Mouse (Mus musculus): ENCODE measurements at regions not wholly inside any gene's neighbourhood (a gene's known extent, or its start where the extent isn't known, plus 50 kb on each side); places are given as distances from the start of the nearest gene placed in this dataset.

GRCm38 (mm10) chr12:107362120-107362519, 126.3 kb upstream of the 3110018I06Rik start:
- Histone ChIP-seq H3K27me3 (ENCODE audit: control insufficient read depth, insufficient read depth, low read length) (no peaks in the 10 kb centered on the region), H3K9me3 (ENCODE audit: control insufficient read depth, low read length) (no peaks in the 10 kb centered on the region)

GRCm38 (mm10) chr12:107372254-107372653, 116.2 kb upstream of the 3110018I06Rik start:
- no peak overlapping the region for H3K4me2 ChIP-seq (ENCODE audit: low read depth, severe bottlenecking)
- H3K9ac ChIP-seq (ENCODE audit: low read length) = no peak overlapping the region
- no peak overlapping the region for H3K27ac ChIP-seq (replicated peaks; ENCODE audit: low read depth, low read length)
- ATAC-seq (ENCODE audit: insufficient number of reproducible peaks, low FRiP score, low TSS enrichment, low read depth) = no peak
- H3K36me3 ChIP-seq (ENCODE audit: control insufficient read depth, insufficient read depth, low read length) = no peaks in the 10 kb centered on the region
- no peak for DNase-seq (ENCODE audit: low spot score)
- WGBS = 88% methylated on average over 7 of the region's 7 CpGs
- H3K4me1 ChIP-seq (ENCODE audit: control insufficient read depth, insufficient read depth, low read length) = no peaks in the 10 kb centered on the region
- H3K27me3 ChIP-seq (ENCODE audit: control insufficient read depth, insufficient read depth, low read length) = no peaks in the 10 kb centered on the region
- no peak overlapping the region for H3K4me3 ChIP-seq (ENCODE audit: low read depth, low read length)
- H3K9me3 ChIP-seq (ENCODE audit: control insufficient read depth, low read length) = no peaks in the 10 kb centered on the region

More at GRCm38 (mm10) chr12:107362120-107362519, 126.3 kb upstream of the 3110018I06Rik start:
- Histone ChIP-seq H3K4me1 (ENCODE audit: control insufficient read depth, insufficient read depth, low read length) (no peaks in the 10 kb centered on the region), H3K9ac (ENCODE audit: low read length) (no peak overlapping the region), H3K4me3 (ENCODE audit: low read depth, low read length) (no peak overlapping the region), H3K36me3 (ENCODE audit: control insufficient read depth, insufficient read depth, low read length) (no peaks in the 10 kb centered on the region), H3K4me2 (ENCODE audit: low read depth, severe bottlenecking) (no peak overlapping the region), H3K27ac (replicated peaks; ENCODE audit: low read depth, low read length) (no peak overlapping the region)
- 91% methylated on average over 10 of the region's 10 CpGs for WGBS
- DNase-seq (ENCODE audit: low spot score) (no peak), ATAC-seq (ENCODE audit: insufficient number of reproducible peaks, low FRiP score, low TSS enrichment, low read depth) (no peak)

GRCm38 (mm10) chr12:107392050-107392795, 96.2 kb upstream of the 3110018I06Rik start:
- Histone ChIP-seq H3K27me3 (ENCODE audit: control insufficient read depth, insufficient read depth, low read length) (no peaks in the 10 kb centered on the region), H3K4me3 (ENCODE audit: low read depth, low read length) (no peak overlapping the region), H3K36me3 (ENCODE audit: control insufficient read depth, insufficient read depth, low read length) (no peaks in the 10 kb centered on the region), H3K4me2 (ENCODE audit: low read depth, severe bottlenecking) (no peak overlapping the region), H3K9ac (ENCODE audit: low read length) (no peak overlapping the region), H3K9me3 (ENCODE audit: control insufficient read depth, low read length) (no peaks in the 10 kb centered on the region), H3K27ac (replicated peaks; ENCODE audit: low read depth, low read length) (no peak overlapping the region), H3K4me1 (ENCODE audit: control insufficient read depth, insufficient read depth, low read length) (no peaks in the 10 kb centered on the region)
- ATAC-seq (ENCODE audit: insufficient number of reproducible peaks, low FRiP score, low TSS enrichment, low read depth) = no peak
- 49% methylated on average over 14 of the region's 14 CpGs for WGBS
- no peak for DNase-seq (ENCODE audit: low spot score)

- WGBS = 52% methylated on average over 1 of the region's 1 CpGs
- Histone ChIP-seq H3K9me3 (ENCODE audit: control insufficient read depth, low read length) (no peaks in the 10 kb centered on the region), H3K4me3 (ENCODE audit: low read depth, low read length) (no peak overlapping the region), H3K9ac (ENCODE audit: low read length) (no peak overlapping the region), H3K4me2 (ENCODE audit: low read depth, severe bottlenecking) (no peak overlapping the region), H3K27ac (replicated peaks; ENCODE audit: low read depth, low read length) (no peak overlapping the region), H3K27me3 (ENCODE audit: control insufficient read depth, insufficient read depth, low read length) (no peaks in the 10 kb centered on the region), H3K4me1 (ENCODE audit: control insufficient read depth, insufficient read depth, low read length) (no peaks in the 10 kb centered on the region), H3K36me3 (ENCODE audit: control insufficient read depth, insufficient read depth, low read length) (no peaks in the 10 kb centered on the region)
- ATAC-seq (ENCODE audit: insufficient number of reproducible peaks, low FRiP score, low TSS enrichment, low read depth) (no peak), DNase-seq (ENCODE audit: low spot score) (no peak)
These were observed 94.0 kb upstream of the 3110018I06Rik start for GRCm38 (mm10) chr12:107394467-107394866.

- Histone ChIP-seq H3K27ac (replicated peaks; ENCODE audit: low read depth, low read length) (no peak overlapping the region), H3K9ac (ENCODE audit: low read length) (no peak overlapping the region), H3K4me3 (ENCODE audit: low read depth, low read length) (no peak overlapping the region), H3K4me1 (ENCODE audit: control insufficient read depth, insufficient read depth, low read length) (no peaks in the 10 kb centered on the region), H3K4me2 (ENCODE audit: low read depth, severe bottlenecking) (no peak overlapping the region), H3K36me3 (ENCODE audit: control insufficient read depth, insufficient read depth, low read length) (no peaks in the 10 kb centered on the region), H3K9me3 (ENCODE audit: control insufficient read depth, low read length) (no peaks in the 10 kb centered on the region), H3K27me3 (ENCODE audit: control insufficient read depth, insufficient read depth, low read length) (no peaks in the 10 kb centered on the region)
- no peak for DNase-seq (ENCODE audit: low spot score)
- 91% methylated on average over 10 of the region's 10 CpGs for WGBS
- no peak for ATAC-seq (ENCODE audit: insufficient number of reproducible peaks, low FRiP score, low TSS enrichment, low read depth)
These were observed 83.6 kb upstream of the 3110018I06Rik start for GRCm38 (mm10) chr12:107404821-107405220.

- Histone ChIP-seq H3K4me2 (ENCODE audit: low read depth, severe bottlenecking) (no peak overlapping the region), H3K27ac (replicated peaks; ENCODE audit: low read depth, low read length) (no peak overlapping the region), H3K36me3 (ENCODE audit: control insufficient read depth, insufficient read depth, low read length) (no peaks in the 10 kb centered on the region), H3K4me1 (ENCODE audit: control insufficient read depth, insufficient read depth, low read length) (no peaks in the 10 kb centered on the region), H3K9me3 (ENCODE audit: control insufficient read depth, low read length) (no peaks in the 10 kb centered on the region), H3K4me3 (ENCODE audit: low read depth, low read length) (no peak overlapping the region), H3K9ac (ENCODE audit: low read length) (no peak overlapping the region), H3K27me3 (ENCODE audit: control insufficient read depth, insufficient read depth, low read length) (no peaks in the 10 kb centered on the region)
- ATAC-seq (ENCODE audit: insufficient number of reproducible peaks, low FRiP score, low TSS enrichment, low read depth) = no peak
- no peak for DNase-seq (ENCODE audit: low spot score)
- 88% methylated on average over 7 of the region's 7 CpGs for WGBS
These were observed 64.5 kb upstream of the 3110018I06Rik start for GRCm38 (mm10) chr12:107423923-107424322.

GRCm38 (mm10) chr12:107438506-107438905, 49.9 kb upstream of the 3110018I06Rik start:
- Histone ChIP-seq H3K36me3 (ENCODE audit: control insufficient read depth, insufficient read depth, low read length) (no peaks in the 10 kb centered on the region), H3K4me2 (ENCODE audit: low read depth, severe bottlenecking) (no peak overlapping the region), H3K4me1 (ENCODE audit: control insufficient read depth, insufficient read depth, low read length) (no peaks in the 10 kb centered on the region), H3K27ac (replicated peaks; ENCODE audit: low read depth, low read length) (no peak overlapping the region), H3K27me3 (ENCODE audit: control insufficient read depth, insufficient read depth, low read length) (no peaks in the 10 kb centered on the region), H3K4me3 (ENCODE audit: low read depth, low read length) (no peak overlapping the region), H3K9me3 (ENCODE audit: control insufficient read depth, low read length) (no peaks in the 10 kb centered on the region), H3K9ac (ENCODE audit: low read length) (no peak overlapping the region)
- ATAC-seq (ENCODE audit: insufficient number of reproducible peaks, low FRiP score, low TSS enrichment, low read depth) (no peak), DNase-seq (ENCODE audit: low spot score) (no peak)
- WGBS = 75% methylated on average over 4 of the region's 4 CpGs

Measured in limb, embryonic 11.5 days (tissue).